ENCODE assay signal across 9 mouse cellular contexts in genomic region chr4:32170460-32171192, GRCm38 (mm10).
A peak's percentile ranks its signal among the peaks of the same experiment; 100 is the strongest.
DNase-seq lines count a peak whose midpoint lies in the region; ATAC-seq and TF ChIP-seq lines count a peak whose summit lies in the region.
"Had no signal": no experiment of that assay in that cellular context is flagged by ENCODE, and none has a peak within 500 bp of the region (broad histone marks: within the 10 kb centered on the region; RNA-seq: fewer than 3 reads in every experiment).

No protein-coding gene starts in this region.

- no peak for TF ChIP-seq CTCF in lung, embryonic 14.5 days (IDR thresholded peaks at IDR 0.05; ENCODE audit: low read depth)
- TF ChIP-seq CTCF in embryonic fibroblast, embryonic 13.5 days (IDR thresholded peaks at IDR 0.05; ENCODE audit: borderline replicate concordance, insufficient read depth, low read length) = no peak

- no peaks in the 10 kb centered on the region for H3K27me3 ChIP-seq in lung, embryonic 14.5 days (ENCODE audit: insufficient read depth, low read length)
- H3K27me3 ChIP-seq in liver, embryonic 12.5 days (replicated peaks) = no peaks in the 10 kb centered on the region
- no peaks in the 10 kb centered on the region for H3K27me3 ChIP-seq in midbrain, embryonic 14.5 days (ENCODE audit: control insufficient read depth, insufficient read depth, low read length)

- no peak for TF ChIP-seq POLR2A in embryonic fibroblast, embryonic 13.5 days (IDR thresholded peaks at IDR 0.05; ENCODE audit: low read depth, low read length)

- no peak overlapping the region for H3K4me3 ChIP-seq in lung, embryonic 14.5 days (ENCODE audit: low read depth, low read length)
- no peak overlapping the region for H3K4me3 ChIP-seq in embryonic fibroblast, embryonic 13.5 days (ENCODE audit: insufficient read depth, low read length)
- H3K4me3 ChIP-seq in liver, embryonic 12.5 days = peak overlapping the region; percentile 56
- H3K4me3 ChIP-seq in midbrain, embryonic 14.5 days (replicated peaks; ENCODE audit: low read depth, low read length) = no peak overlapping the region
- H3K4me3 ChIP-seq: hindbrain, embryonic 10.5 days had no signal

- no peaks in the 10 kb centered on the region for H3K36me3 ChIP-seq in lung, embryonic 14.5 days (ENCODE audit: insufficient read depth)
- no peaks in the 10 kb centered on the region for H3K36me3 ChIP-seq in liver, embryonic 12.5 days
- H3K36me3 ChIP-seq in midbrain, embryonic 14.5 days (ENCODE audit: control insufficient read depth, insufficient read depth, low read length) = no peaks in the 10 kb centered on the region
- H3K36me3 ChIP-seq: hindbrain, embryonic 10.5 days had no signal

- no peak for ATAC-seq in lung, embryonic 14.5 days (ENCODE audit: insufficient read depth)
- ATAC-seq in liver, embryonic 12.5 days = peak; percentile 85
- ATAC-seq in midbrain, embryonic 14.5 days (ENCODE audit: low FRiP score, low TSS enrichment) = no peak

- 0 out of 2 replicates have a peak overlapping the region, but pooled peaks have one; percentile 10 for H3K4me2 ChIP-seq in lung, embryonic 14.5 days
- H3K4me2 ChIP-seq in liver, embryonic 12.5 days = peak overlapping the region; percentile 81
- no peak overlapping the region for H3K4me2 ChIP-seq in midbrain, embryonic 14.5 days (ENCODE audit: low read length)

- no peak overlapping the region; the same call in 1 of the 2 replicates for H3K27ac ChIP-seq in lung, embryonic 14.5 days (ENCODE audit: low read depth)
- peak overlapping the region; percentile 69 for H3K27ac ChIP-seq in embryonic fibroblast, embryonic 13.5 days (ENCODE audit: insufficient read depth, low read length)
- H3K27ac ChIP-seq in liver, embryonic 12.5 days = peak overlapping the region; percentile 90
- no peak overlapping the region for H3K27ac ChIP-seq in midbrain, embryonic 14.5 days (replicated peaks; ENCODE audit: low read depth, low read length)
- H3K27ac ChIP-seq: hindbrain, embryonic 10.5 days had no signal

- 37% methylated on average over 15 of the region's 15 CpGs for WGBS in lung, embryonic 14.5 days
- WGBS in liver, embryonic 12.5 days (ENCODE audit: insufficient replicate concordance) = 7% methylated on average over 15 of the region's 15 CpGs
- 74% methylated on average over 15 of the region's 15 CpGs for WGBS in midbrain, embryonic 14.5 days

- no peak overlapping the region for H3K9ac ChIP-seq in lung, embryonic 14.5 days
- H3K9ac ChIP-seq in liver, embryonic 12.5 days = peak overlapping the region; percentile 61
- H3K9ac ChIP-seq in midbrain, embryonic 14.5 days (replicated peaks; ENCODE audit: low read length) = no peak overlapping the region

- no peaks in the 10 kb centered on the region for H3K4me1 ChIP-seq in lung, embryonic 14.5 days (ENCODE audit: insufficient read depth)
- peaks cover 16% of the 10 kb centered on the region for H3K4me1 ChIP-seq in embryonic fibroblast, embryonic 13.5 days (ENCODE audit: control insufficient read depth, insufficient read depth, low read length)
- peaks cover 54% of the 10 kb centered on the region for H3K4me1 ChIP-seq in liver, embryonic 12.5 days
- H3K4me1 ChIP-seq in midbrain, embryonic 14.5 days (ENCODE audit: control insufficient read depth, insufficient read depth, low read length) = no peaks in the 10 kb centered on the region; the same call in 1 of the 2 replicates

- DNase-seq in lung, embryonic 14.5 days = no peak
- DNase-seq in lung, adult 18-20 months = no peak
- DNase-seq in spleen, postnatal 14 days (ENCODE audit: low spot score in 2 of 2) = peak; percentile 19 to 34
- no peak for DNase-seq in midbrain, embryonic 14.5 days
- no peak for DNase-seq in gastrocnemius, postnatal 14 days
- no peak for DNase-seq in adrenal gland, postnatal 36 days

- intact Hi-C loops in gastrocnemius, postnatal 14 days (cut with DNase I; ENCODE audit: low total_unique reads) = no loop called here

- no peaks in the 10 kb centered on the region for H3K9me3 ChIP-seq in lung, embryonic 14.5 days (ENCODE audit: low read depth, low read length)
- H3K9me3 ChIP-seq in liver, embryonic 12.5 days (replicated peaks) = no peaks in the 10 kb centered on the region
- no peaks in the 10 kb centered on the region for H3K9me3 ChIP-seq in midbrain, embryonic 14.5 days (ENCODE audit: control insufficient read depth, low read length)

Comparison
In these comparisons a context has a peak if more than half of its experiments do, and no peak if none do; other contexts are left out.
1. DNase-seq: peak in spleen, postnatal 14 days (2 of 2); none in lung, embryonic 14.5 days (single experiment), lung, adult 18-20 months (0 of 2), midbrain, embryonic 14.5 days (single experiment), gastrocnemius, postnatal 14 days (single experiment) and adrenal gland, postnatal 36 days (0 of 2).
2. H3K27ac ChIP-seq: peak in embryonic fibroblast, embryonic 13.5 days (single experiment) and liver, embryonic 12.5 days (single experiment); none in lung, embryonic 14.5 days (single experiment) and midbrain, embryonic 14.5 days (single experiment).